17 mouse cellular contexts compared by ENCODE assay signal in genomic region chr12:73889571-73889970, GRCm38 (mm10). TPM values are rescaled to one million over a fixed set of nuclear protein-coding genes. Genes with fewer than 3 reads are reported as not detected.
A peak's percentile ranks its signal among the peaks of the same experiment; 100 is the strongest.
DNase-seq lines count a peak whose midpoint lies in the region; TF ChIP-seq lines count a peak whose summit lies in the region.
"Had no signal": no experiment of that assay in that cellular context is flagged by ENCODE, and none has a peak within 500 bp of the region (broad histone marks: within the 10 kb centered on the region; RNA-seq: fewer than 3 reads in every experiment).

No protein-coding gene starts in this region.

- DNase-seq in adrenal gland, postnatal 14 days: peak; percentile 15
- no peak for DNase-seq in adrenal gland, postnatal 4 days (ENCODE audit: low spot score in 2 of 2)
- DNase-seq in spleen, adult 18-20 months: peak; percentile 15 to 43
- no peak for DNase-seq in spleen, postnatal 14 days (ENCODE audit: low spot score in 2 of 2)
- DNase-seq in A20 (ENCODE audit: low read depth, low spot score): peak; percentile 24
- peak; percentile 59 for DNase-seq in induced T-regulatory cell, adult 2 months (ENCODE audit: low read depth)
- DNase-seq in right cerebral cortex, postnatal 10 days (ENCODE audit: low spot score in 2 of 2): no peak
- no peak for DNase-seq in left cerebral cortex, adult 2 months (ENCODE audit: extremely low spot score in 1 of 2, low spot score in 2 of 2)
- DNase-seq: adrenal gland, postnatal 25 days; forebrain, postnatal 0 days; gastrocnemius, postnatal 25 days had no signal

- TF ChIP-seq CTCF in left cerebral cortex, adult 2 months (IDR thresholded peaks at IDR 0.05): no peak

- intact Hi-C loops in left cerebral cortex, adult 2 months (cut with DNase I): no loop called here

- no peak overlapping the region for H3K27ac ChIP-seq in left cerebral cortex, adult 2 months
- H3K27ac ChIP-seq: embryonic facial prominence, embryonic 10.5 days; forebrain, embryonic 13.5 days; hindbrain, embryonic 10.5 days; hindbrain, embryonic 14.5 days had no signal

- no peak overlapping the region for H3K4me3 ChIP-seq in left cerebral cortex, adult 2 months
- H3K4me3 ChIP-seq: embryonic facial prominence, embryonic 10.5 days; forebrain, embryonic 13.5 days; heart, embryonic 12.5 days; hindbrain, embryonic 10.5 days had no signal

RNA-seq across cellular contexts. Expression of gene Hif1a, which starts 11.6 kb away (rescaled TPM):
- total RNA-seq in adrenal gland, postnatal 14 days (2021): 59.8 and 63.0 TPM in 2 replicates
- 10 to 100 TPM; 74.4 to 77.5 TPM for total RNA-seq in adrenal gland, postnatal 4 days (2021)
- 10 to 100 TPM; 51.7 to 53.3 TPM for total RNA-seq in left cerebral cortex, adult 2 months (2021)

RNA-seq across cellular contexts. Expression of gene Gm49321, which starts 47.9 kb away (rescaled TPM):
- 6.9 and 7.5 TPM in 2 replicates for total RNA-seq in adrenal gland, postnatal 14 days (2021)
- 1 to 10 TPM; 4.9 to 8.1 TPM for total RNA-seq in adrenal gland, postnatal 4 days (2021)
- 10 to 100 TPM; 11.8 to 15.7 TPM for total RNA-seq in left cerebral cortex, adult 2 months (2021)
- total RNA-seq: forebrain, postnatal 0 days; granulocyte monocyte progenitor cell, adult 5-6 weeks had no signal

Comparison
In these comparisons a context has a peak if more than half of its experiments do, and no peak if none do; other contexts are left out.
1. DNase-seq: peak in adrenal gland, postnatal 14 days (single experiment), spleen, adult 18-20 months (2 of 2), A20 (single experiment) and induced T-regulatory cell, adult 2 months (single experiment); none in adrenal gland, postnatal 4 days (0 of 2), spleen, postnatal 14 days (0 of 2), right cerebral cortex, postnatal 10 days (0 of 2) and left cerebral cortex, adult 2 months (0 of 2).